Mouse (Mus musculus) CH12F3 (cell line): ENCODE data around the gene Baiap2l2.

ENCODE experiments used
- in situ Hi-C: fragments of 300-500 bp; cut with MboI; formaldehyde crosslinking; loops from 2 replicates; pipeline ENCODE4 v1.14.3; 2020; ENCODE audit warnings: low sequenced_read_pairs

Baiap2l2 gene

DNA sequence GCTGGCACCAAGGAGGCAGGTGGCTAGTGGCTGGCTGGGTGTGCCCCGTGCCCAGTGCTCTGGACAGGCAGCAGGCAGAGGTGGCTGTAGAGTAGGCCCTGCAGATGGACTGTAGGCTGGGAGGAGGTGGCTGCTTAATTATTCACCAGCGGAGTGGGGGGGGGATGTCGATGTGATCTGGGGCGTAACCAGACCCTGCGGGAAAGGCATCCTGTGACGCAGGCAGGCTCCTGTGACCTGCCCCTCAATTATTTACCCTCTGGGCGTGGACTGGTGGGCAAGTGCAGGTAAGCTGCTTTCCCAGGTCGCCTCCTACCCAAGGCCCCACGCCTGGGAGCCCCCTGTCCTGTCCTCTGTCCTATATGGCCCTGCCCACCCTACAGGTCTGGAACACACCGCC, at the start of gene Baiap2l2:
Baiap2l2 (minus strand) TSS at position 139 of the 400 bp plus-strand sequence.
- in situ Hi-C loops = no loop called here

DNA sequence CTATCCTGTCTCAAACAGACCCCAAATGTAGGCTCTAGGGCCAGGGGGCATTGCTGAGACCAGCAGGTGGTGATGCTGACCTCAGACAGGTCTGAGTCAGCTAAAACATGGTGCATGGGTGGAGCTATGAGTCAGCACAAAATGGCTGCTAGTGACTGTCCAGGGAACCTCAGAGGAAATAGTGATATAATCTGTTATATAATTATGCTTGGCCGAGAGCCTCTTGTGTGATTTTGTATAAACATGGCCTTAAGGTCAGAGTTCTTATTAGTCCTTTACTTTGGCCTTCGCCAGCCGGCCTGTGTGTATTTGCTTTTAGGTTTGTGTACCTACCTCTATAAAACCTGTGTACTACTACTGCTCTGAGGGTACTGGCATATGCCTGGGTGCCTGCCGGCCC, 48.1 kb upstream of the Baiap2l2 start:
- in situ Hi-C loops = no loop called here

DNA sequence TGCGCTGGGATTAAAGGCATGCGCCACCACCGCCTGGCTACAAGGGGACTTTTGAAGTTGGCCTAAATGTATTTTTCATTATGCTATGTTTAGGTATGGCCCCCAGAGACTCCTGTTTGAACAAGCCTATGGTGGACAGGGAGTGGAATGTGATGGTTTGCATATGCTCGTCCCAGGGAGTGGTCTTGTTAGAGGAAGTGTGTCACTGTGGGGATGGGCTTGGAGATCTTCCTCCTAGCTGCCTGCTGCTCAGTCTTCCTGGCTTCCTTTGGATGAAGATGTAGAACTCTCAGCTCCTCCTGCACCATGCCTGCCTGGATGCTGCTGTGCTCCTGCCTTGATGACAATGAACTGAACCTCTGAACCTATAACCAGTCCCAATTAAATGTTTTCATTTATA, 45.2 kb upstream of the Baiap2l2 start:
- in situ Hi-C loops = no loop called here

DNA sequence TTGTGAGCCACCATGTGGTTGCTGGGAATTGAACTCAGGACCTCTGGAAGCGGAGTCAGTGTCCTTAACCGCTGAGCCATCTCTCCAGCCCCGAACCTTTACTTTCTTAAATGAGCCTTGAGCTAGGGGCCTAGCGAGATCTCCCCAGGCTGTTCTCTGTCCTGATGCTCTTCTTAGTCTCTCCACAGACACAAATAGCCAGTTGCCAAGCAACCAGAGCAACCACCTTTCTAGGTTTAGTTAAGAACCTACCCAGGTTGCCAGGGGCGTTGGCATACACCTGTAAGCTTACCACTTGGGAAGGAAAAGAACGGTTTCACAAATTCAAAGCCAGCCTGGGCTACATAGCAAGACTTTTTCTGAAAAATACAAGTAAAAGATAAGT, 44.6 kb upstream of the Baiap2l2 start:
- in situ Hi-C loops = no loop called here

DNA sequence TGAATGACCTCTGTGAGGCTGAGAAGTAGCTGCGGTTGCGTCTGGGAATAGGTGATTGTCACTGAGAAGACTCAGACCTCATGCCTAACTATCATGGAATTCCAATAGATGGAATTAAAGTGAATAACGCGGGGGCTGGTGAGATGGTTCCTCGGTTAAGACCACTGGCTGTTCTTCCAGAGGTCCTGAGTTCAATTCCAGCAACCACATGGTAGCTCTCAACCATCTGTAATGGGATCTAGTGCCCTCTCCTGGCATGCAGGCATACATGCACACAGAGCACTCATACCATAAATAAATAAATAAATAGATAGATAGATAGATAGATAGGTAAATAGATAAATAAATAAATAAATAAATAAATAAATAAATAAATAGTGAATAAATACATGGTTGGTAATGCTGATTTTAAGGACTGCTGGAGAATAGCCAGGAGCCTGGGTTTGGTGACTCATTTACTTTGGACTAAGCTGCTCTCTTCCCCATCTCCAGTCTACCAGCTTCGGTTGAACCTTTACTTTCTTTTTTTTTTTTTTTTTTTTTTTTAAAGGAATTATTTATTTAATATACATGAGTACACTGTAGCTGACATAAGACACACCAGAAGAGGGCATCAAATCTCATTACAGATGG, 44.1 kb upstream of the Baiap2l2 start:
- in situ Hi-C loops = no loop called here

DNA sequence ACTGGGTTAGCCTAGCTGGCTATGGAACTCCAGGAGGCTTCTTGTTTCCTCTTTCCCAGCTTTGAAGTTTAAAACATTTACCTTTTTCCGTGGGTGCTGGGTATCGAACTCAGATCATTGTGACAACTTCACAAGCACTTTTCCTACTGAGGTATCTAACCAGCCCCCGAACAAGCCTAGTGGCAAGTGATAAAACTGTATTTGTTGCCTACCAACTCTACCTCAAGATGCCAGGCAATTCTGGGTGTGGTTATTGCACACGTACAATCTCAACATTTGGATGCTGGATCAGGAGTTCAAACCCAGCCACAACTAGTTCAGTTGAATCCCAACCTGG, 43.6 kb upstream of the Baiap2l2 start:
- in situ Hi-C loops = no loop called here

- in situ Hi-C loops = no loop called here
These were observed 43.0 kb upstream of the Baiap2l2 start, which contains the start of gene Pla2g6 for GRCm38 (mm10) chr15:79328058-79328938. Gene Pla2g6, minus strand, starts transcription at chr15:79328390.

- in situ Hi-C loops = no loop called here
These were observed 41.9 kb upstream of the Baiap2l2 start for GRCm38 (mm10) chr15:79326971-79327961.

DNA sequence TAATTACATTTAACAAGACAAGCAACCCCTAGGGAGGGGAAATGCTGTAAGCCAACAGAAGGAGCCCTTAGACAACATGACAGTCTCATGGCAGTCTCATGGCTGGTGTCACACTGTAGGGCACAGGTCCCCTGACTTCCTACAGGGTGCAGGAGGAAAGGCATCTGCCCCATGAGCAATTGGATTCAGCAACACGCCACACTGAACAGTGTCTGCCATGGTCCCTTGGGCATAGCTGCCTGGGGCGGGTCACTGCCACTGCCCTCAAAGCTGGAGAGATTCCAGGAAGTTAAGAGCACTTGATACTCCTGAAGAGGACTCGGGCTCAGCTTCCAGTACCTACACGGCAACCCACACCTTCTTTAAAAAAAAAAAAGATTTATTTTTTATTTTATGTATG, 40.9 kb upstream of the Baiap2l2 start:
- in situ Hi-C loops = no loop called here

DNA sequence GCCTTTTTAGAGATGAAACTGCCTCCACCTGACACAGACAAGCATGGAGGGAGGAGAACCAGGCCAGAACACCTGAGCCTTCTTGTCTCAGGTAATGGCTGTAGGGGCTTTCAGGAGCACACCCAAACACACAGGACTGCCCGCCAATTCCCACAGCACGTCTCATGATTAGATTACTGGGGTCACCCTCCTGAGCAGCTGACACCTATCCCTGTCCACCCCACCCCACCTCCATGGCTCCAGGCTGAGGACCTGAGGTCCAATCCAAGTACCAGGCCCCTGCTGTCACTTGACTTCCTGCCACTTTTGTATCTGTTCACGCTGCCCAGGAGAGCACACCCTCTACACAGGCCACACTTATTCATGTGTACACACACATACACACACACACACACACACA, 40.4 kb upstream of the Baiap2l2 start:
- in situ Hi-C loops = no loop called here

DNA sequence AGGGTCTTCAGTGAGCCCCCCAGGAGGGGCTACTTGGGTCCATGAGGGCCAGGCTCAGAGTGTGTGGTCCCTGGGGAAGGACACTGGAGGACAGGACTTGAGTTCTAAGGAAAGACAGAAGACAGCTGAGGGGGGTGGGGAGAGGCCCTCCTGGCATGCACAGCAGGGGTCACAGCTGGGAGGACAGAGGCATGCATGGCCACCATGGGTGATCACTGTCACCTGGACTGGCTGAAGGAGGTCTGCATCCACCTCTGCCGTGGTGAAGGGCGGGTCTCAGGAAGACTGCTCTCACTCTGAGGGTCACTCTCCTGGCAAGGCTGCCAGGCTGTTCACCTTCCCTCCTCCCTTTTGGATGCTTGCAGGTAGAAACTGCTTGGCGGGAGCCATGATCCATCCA, 39.0 kb upstream of the Baiap2l2 start:
- in situ Hi-C loops = no loop called here

DNA sequence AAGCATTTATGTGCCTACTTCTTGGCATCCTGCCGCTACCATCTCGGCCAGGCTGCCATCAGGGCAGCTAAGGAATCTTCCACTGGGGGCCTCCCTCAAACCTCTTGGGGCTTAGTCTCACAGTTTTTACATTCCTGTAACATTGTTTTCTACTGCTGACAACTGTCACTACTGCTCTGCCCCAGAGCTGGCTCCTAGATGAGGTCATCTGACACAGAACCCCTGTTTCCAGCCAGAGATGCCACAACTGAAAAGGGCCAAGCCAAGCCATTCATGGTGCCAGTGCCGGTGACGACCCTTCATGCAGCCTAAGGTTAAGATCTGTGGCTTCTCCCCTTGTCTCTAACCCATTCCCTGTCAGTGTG, 38.4 kb upstream of the Baiap2l2 start:
- in situ Hi-C loops = no loop called here

DNA sequence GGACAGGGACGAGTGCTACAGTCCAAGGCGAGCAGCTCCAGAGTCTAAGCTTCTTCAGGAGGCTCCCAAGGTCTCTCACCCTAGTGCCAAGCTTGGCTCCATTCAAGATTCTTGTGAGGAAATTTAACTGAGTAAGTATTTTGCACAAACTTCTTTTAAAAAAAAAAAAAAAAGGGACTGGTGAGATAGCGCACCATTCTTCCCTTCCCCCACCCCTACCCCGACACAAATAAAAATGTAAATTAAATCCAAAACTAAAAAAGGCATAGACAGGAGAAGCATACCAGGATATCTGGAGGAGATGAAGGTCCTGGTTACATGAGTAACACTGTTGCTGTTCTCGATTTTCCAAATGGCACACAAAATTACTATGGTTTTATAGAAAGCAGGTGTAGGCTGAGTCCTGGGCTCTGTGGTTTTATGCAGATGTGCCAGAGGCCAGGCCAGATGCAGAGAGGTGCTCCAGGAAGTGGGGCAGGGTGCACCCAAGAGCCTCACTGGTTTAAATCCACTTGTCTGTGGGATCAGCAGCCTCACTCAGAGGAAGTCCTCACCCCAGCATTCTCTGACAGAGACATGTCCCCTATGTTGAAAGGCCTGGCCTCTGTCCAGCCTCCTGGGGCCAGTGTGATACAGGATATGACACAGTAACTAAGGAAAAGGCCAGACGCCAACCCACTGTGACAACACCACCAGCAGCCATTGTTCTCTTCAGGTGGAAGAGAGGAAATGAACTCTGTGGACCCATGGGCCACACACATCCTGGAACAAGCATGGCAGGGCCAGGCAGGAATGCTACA, 37.9 kb upstream of the Baiap2l2 start:
- in situ Hi-C loops = no loop called here

- in situ Hi-C loops = no loop called here
These were observed 37.1 kb upstream of the Baiap2l2 start for GRCm38 (mm10) chr15:79322281-79322990.

DNA sequence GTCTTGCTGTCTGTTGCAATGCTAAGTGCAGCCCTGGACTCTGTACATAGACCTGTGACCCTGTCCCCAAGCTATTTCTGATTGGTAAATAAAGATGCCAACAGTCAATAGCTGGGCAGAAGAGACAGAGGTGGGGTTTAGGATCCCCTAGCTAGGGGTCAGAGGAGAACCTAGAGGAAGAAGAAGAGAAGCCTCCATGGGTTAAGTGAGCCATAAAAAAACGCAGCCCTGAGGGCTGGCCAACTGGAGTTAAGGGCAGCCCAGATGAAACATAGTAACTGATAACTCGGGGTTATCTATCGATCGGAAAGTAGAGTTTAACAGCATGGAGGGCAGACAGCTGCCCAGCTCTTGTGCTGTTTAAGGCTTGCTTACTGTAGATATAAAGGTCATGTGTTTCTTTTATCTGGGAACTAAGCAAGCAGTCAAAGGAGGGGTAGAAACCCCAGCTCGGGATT, 36.4 kb upstream of the Baiap2l2 start:
- in situ Hi-C loops = no loop called here

DNA sequence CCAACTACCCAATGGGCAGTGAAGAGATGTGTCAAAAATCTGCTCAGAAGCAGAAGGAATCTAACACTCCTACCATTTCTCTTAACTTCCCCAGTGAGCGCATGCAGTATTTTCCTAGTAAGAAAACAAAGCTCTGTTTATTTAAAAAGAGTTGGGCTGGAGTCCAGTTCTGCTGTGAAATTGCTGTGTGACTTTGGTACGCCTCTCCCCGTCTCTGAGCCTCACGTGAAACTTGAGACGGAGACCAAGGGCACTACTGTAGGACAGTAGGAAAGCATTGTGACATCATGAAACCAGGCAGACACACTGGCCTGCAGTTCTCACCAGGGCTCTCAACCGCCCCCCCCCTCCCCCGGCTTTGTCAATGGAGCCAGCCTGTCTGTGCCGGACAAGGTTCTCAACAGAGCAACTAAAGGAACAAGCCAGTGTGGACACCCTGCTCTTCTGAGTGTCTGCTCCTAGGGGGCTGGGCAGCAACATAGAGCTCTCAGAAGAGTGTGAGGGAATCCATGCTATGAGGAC, 28.6 kb upstream of the Baiap2l2 start:
- in situ Hi-C loops = no loop called here

DNA sequence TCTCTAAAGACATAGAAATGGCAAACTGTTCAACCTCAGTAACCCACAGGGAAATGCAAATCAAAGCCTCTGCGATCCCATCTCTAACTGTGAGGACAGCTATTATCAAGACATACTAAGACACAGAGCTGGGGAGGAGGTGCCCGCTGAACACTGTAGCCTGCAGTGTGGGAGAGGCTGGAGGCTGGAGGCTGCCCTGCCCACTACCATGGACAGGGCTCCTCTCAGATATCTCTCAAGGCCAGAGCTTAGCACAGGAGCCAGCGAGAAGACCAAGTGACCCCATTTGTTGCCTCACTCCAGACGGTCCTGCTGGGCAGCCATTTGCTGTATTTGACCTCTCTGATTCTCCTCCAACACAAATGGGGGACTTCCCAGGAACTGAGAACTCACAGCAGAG, 22.5 kb upstream of the Baiap2l2 start:
- in situ Hi-C loops = no loop called here

- in situ Hi-C loops = no loop called here
These were observed 20.8 kb upstream of the Baiap2l2 start for GRCm38 (mm10) chr15:79306043-79306637.

GRCm38 (mm10) chr15:79304832-79305231, 19.5 kb upstream of the Baiap2l2 start:
- in situ Hi-C loops = no loop called here
